Mouse (Mus musculus) neural tube, embryonic 14.5 days (tissue): Measurements from ENCODE around the gene Zfp558. TPM values are rescaled to one million over a fixed set of nuclear protein-coding genes. Genes with fewer than 3 reads are reported as not detected.
A peak's percentile ranks its signal among the peaks of the same experiment; 100 is the strongest.
"Not testable (repeated sequence)": the region's sequence is repeated elsewhere in the genome, so short reads cannot be mapped to it uniquely, and the experiment has no call there.

Source experiments
- ATAC-seq: fragments of 200-750 bp; cut with Nextera tagmentation; 2 replicates; pipeline ENCODE4 v1.8.0; 2017; ENCODE audit warnings: low read depth, mild to moderate bottlenecking, moderate TSS enrichment, moderate library complexity
- H3K27ac ChIP-seq: fragments of 300-500 bp; sonication (generic); 2 replicates; pipeline ENCODE4 v1.5.1; 2014; ENCODE audit warnings: low read depth, mild to moderate bottlenecking, control low read depth, low read length, moderate library complexity, mixed read lengths
- H3K27me3 ChIP-seq: fragments of 300-500 bp; sonication (generic); 2 replicates; pipeline ENCODE4 v1.6.1; 2014; ENCODE audit warnings: low read length; ENCODE audit not compliant: control insufficient read depth, insufficient read depth
- H3K36me3 ChIP-seq: fragments of 300-500 bp; sonication (generic); 2 replicates; pipeline ENCODE4 v1.6.1; 2014; ENCODE audit warnings: low read length, mixed read lengths; ENCODE audit not compliant: control insufficient read depth, insufficient read depth
- H3K4me1 ChIP-seq: fragments of 300-500 bp; sonication (generic); 2 replicates; pipeline ENCODE4 v1.6.1; 2014; ENCODE audit warnings: low read length; ENCODE audit not compliant: control insufficient read depth, insufficient read depth
- H3K4me2 ChIP-seq: fragments of 300-500 bp; sonication (generic); 2 replicates; pipeline ENCODE4 v1.6.1; 2014; ENCODE audit warnings: mild to moderate bottlenecking, low read depth, low read length, control low read depth
- H3K4me3 ChIP-seq: fragments of 300-500 bp; sonication (generic); 2 replicates; pipeline ENCODE4 v1.5.1; 2014; ENCODE audit warnings: low read depth, low read length, control low read depth, mixed read lengths
- H3K9ac ChIP-seq: fragments of 300-500 bp; sonication (generic); replicated peaks from 2 replicates; pipeline ENCODE4 v1.6.1; 2014; ENCODE audit warnings: low read depth, mild to moderate bottlenecking, control low read depth, low read length, mixed read lengths
- H3K9me3 ChIP-seq: fragments of 300-500 bp; sonication (generic); 2 replicates; pipeline ENCODE4 v1.6.1; 2016; ENCODE audit warnings: low read length; ENCODE audit not compliant: control insufficient read depth
- WGBS: fragments of 180-500 bp; shearing (Covaris S2); extraction: QIAGEN DNeasy Blood & Tissue Kit; methylation state at CpG from one replicate; pipeline ENCODE4 v1.1.7; 2014; 5-methylcytosine and 5-hydroxymethylcytosine counted together
- polyA plus RNA-seq: library from polyadenylated mRNA; unstranded; fragments of >200 nt; fragmentation: Nextera tagmentation; extraction: Ambion mirVana; gene quantifications from 2 replicates; pipeline ENCODE4 v1.2.1, GENCODE M21; 2014

The Zfp558 gene
- 44.0 and 46.2 TPM in 2 replicates for polyA plus RNA-seq

- Histone ChIP-seq H3K27me3 (no peaks in the 10 kb centered on the region), H3K27ac (no peak within 1 kb of the TSS), H3K4me2 (no peak within 1 kb of the TSS), H3K9ac (no peak within 1 kb of the TSS), H3K36me3 (no peaks in the 10 kb centered on the region), H3K4me1 (no peaks in the 10 kb centered on the region), H3K4me3 (no peak within 1 kb of the TSS), H3K9me3 (no peaks in the 10 kb centered on the region)
- 79% methylated on average over 3 of the region's 3 CpGs for WGBS
- no peak for ATAC-seq
These were observed at the start of gene Zfp558, which contains the start of gene Mbd3l1 for GRCm38 (mm10) chr9:18478168-18478567. Gene Zfp558 (minus strand): TSS chr9:18478268. Gene Mbd3l1 (plus strand): TSS chr9:18478359.

DNA sequence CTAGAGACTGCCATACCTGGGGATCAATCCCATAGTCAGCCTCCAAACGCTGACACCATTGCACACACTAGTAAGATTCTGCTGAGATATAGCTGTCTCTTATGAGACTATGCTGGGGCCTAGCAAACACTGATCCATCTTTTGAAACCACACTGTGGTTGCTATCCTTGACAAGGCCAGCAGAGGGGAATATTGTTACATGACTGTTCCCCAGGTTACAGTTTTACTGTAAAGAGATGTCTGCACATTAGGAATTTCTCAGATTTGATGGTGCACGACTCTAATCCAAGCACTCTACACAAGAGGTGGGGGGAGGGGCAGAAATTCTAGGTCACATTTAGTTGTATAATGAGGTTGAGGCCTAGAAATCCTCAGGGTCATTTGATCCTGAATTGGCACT is 30.0 kb upstream of the Zfp558 start:
- H3K9me3 ChIP-seq = no peaks in the 10 kb centered on the region

GRCm38 (mm10) chr9:18473324-18474128 is 4.5 kb downstream of the Zfp558 start:
- 5% methylated on average over 39 of the region's 39 CpGs for WGBS
- H3K27ac ChIP-seq = peak overlapping the region; percentile 91
- peak; percentile 99 for ATAC-seq
- H3K4me1 ChIP-seq = 0 out of 2 replicates have a peak, but pooled peaks cover 3% of the 10 kb centered on the region
- no peaks in the 10 kb centered on the region for H3K9me3 ChIP-seq
- peak overlapping the region; percentile 73 for H3K9ac ChIP-seq
- peak overlapping the region; percentile 81 for H3K4me2 ChIP-seq
- no peaks in the 10 kb centered on the region for H3K27me3 ChIP-seq
- peak overlapping the region; percentile 60 for H3K4me3 ChIP-seq
- H3K36me3 ChIP-seq = no peaks in the 10 kb centered on the region

More for the DNA sequence above, 30.0 kb upstream of the Zfp558 start:
- H3K27me3 ChIP-seq = no peaks in the 10 kb centered on the region
- no peak overlapping the region for H3K4me3 ChIP-seq
- H3K9ac ChIP-seq = no peak overlapping the region
- ATAC-seq = no peak
- no peak overlapping the region for H3K27ac ChIP-seq
- H3K36me3 ChIP-seq = no peaks in the 10 kb centered on the region
- WGBS = 48% methylated on average over 2 of the region's 2 CpGs
- no peak overlapping the region for H3K4me2 ChIP-seq
- no peaks in the 10 kb centered on the region for H3K4me1 ChIP-seq

- 91% methylated on average over 3 of the region's 3 CpGs for WGBS
- H3K27ac ChIP-seq = no peak overlapping the region
These were observed 10.1 kb downstream of the Zfp558 start for GRCm38 (mm10) chr9:18468005-18468404.

GRCm38 (mm10) chr9:18467350-18467749 is 10.7 kb downstream of the Zfp558 start:
- H3K4me1 ChIP-seq = no peaks in the 10 kb centered on the region
- no peak overlapping the region for H3K27ac ChIP-seq
- no peaks in the 10 kb centered on the region for H3K9me3 ChIP-seq
- no peaks in the 10 kb centered on the region for H3K27me3 ChIP-seq
- no peak overlapping the region for H3K4me3 ChIP-seq
- ATAC-seq = no peak
- no peak overlapping the region for H3K9ac ChIP-seq
- H3K4me2 ChIP-seq = no peak overlapping the region
- peaks cover 10% of the 10 kb centered on the region; the same call in 1 of the 2 replicates for H3K36me3 ChIP-seq
- WGBS = 30% methylated on average over 3 of the region's 3 CpGs

More at GRCm38 (mm10) chr9:18468005-18468404, 10.1 kb downstream of the Zfp558 start:
- Histone ChIP-seq H3K36me3 (peaks cover 10% of the 10 kb centered on the region; the same call in 1 of the 2 replicates), H3K27me3 (no peaks in the 10 kb centered on the region), H3K4me2 (no peak overlapping the region), H3K9me3 (no peaks in the 10 kb centered on the region), H3K9ac (no peak overlapping the region), H3K4me1 (0 out of 2 replicates have a peak, but pooled peaks cover 3% of the 10 kb centered on the region), H3K4me3 (no peak overlapping the region)
- no peak for ATAC-seq

DNA sequence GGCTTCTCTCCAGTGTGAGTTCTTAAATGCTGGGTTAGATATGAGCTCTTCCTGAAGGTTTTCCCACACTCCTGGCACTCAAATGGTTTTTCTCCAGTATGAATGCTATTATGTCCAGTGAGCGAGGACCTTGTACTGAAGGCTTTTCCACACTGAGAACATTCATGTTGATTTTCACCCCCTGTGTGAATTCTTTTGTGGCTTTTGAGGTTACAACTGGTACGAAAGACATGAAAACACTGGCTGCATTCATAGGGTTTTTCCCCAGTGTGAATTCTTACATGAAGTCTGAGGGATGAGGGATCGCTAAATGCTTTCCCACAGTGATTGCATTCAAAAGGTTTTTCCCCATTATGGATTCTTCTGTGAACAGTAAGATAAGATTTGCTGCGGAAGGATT is 21.5 kb downstream of the Zfp558 start:
- no peak for ATAC-seq
- 0 out of 2 replicates have a peak, but pooled peaks cover 3% of the 10 kb centered on the region for H3K9me3 ChIP-seq
- H3K4me3 ChIP-seq = no peak overlapping the region
- H3K9ac ChIP-seq = no peak overlapping the region
- peaks cover 34% of the 10 kb centered on the region for H3K36me3 ChIP-seq
- WGBS = 77% methylated on average over 4 of the region's 4 CpGs
- H3K27me3 ChIP-seq = no peaks in the 10 kb centered on the region
- no peak overlapping the region for H3K4me2 ChIP-seq
- no peak overlapping the region for H3K27ac ChIP-seq
- H3K4me1 ChIP-seq = no peaks in the 10 kb centered on the region

GRCm38 (mm10) chr9:18431687-18432086 is 46.4 kb downstream of the Zfp558 start:
- no peak overlapping the region for H3K27ac ChIP-seq
- no peak for ATAC-seq
- H3K27me3 ChIP-seq = no peaks in the 10 kb centered on the region

DNA sequence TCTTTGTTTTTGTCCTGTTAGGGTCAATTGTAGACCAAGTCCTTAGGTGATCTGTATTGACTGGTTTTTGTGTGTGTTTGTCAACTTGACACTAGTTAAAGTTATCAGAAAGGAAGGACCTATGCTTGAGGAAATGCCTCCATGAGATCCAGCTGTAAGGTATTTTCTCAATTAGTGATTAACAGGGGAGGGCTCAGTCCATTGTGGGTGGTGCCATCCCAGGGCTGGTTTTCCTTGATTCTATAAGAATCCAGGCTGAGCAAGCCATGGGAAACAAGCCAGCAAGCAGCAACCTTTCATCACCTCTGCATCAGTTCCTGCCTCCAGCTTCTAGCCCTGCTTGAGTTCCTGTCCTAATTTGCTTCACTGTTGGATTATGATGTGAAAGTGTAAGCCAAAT is 47.7 kb downstream of the Zfp558 start, which contains the start of gene Mbd3l2:
Mbd3l2 (plus strand) TSS at position 301 of the 400 bp plus-strand sequence.
- H3K9me3 ChIP-seq = no peaks in the 10 kb centered on the region
- H3K4me2 ChIP-seq = no peak within 1 kb of the TSS
- H3K27ac ChIP-seq = no peak within 1 kb of the TSS
- no peaks in the 10 kb centered on the region for H3K36me3 ChIP-seq
- H3K4me1 ChIP-seq = no peaks in the 10 kb centered on the region
- no peaks in the 10 kb centered on the region for H3K27me3 ChIP-seq
- ATAC-seq = no peak
- H3K4me3 ChIP-seq = no peak within 1 kb of the TSS
- no peak within 1 kb of the TSS for H3K9ac ChIP-seq

More at GRCm38 (mm10) chr9:18431687-18432086, 46.4 kb downstream of the Zfp558 start:
- Histone ChIP-seq H3K4me2 (no peak overlapping the region), H3K36me3 (no peaks in the 10 kb centered on the region), H3K9ac (no peak overlapping the region), H3K4me3 (no peak overlapping the region), H3K9me3 (no peaks in the 10 kb centered on the region), H3K4me1 (no peaks in the 10 kb centered on the region)
- WGBS = 88% methylated on average over 10 of the region's 10 CpGs

DNA sequence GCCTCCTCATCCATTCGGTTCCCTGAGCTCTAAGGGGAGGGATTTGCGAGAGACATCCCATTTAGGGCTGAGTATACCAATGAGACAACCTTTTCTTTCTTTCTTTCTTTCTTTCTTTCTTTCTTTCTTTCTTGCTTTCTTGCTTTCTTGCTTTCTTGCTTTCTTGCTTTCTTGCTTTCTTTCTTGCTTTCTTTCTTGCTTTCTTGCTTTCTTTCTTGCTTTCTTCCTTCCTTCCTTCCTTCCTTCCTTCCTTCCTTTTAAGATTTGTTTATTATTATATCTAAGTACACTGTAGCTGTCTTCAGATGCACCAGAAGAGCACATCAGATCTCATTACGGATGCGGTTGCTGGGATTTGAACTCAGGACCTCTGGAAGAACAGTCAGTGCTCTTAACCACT is 65.7 kb downstream of the Zfp558 start:
- H3K4me1 ChIP-seq, H3K4me2 ChIP-seq, H3K27me3 ChIP-seq, H3K27ac ChIP-seq, H3K9ac ChIP-seq, H3K4me3 ChIP-seq, H3K36me3 ChIP-seq, ATAC-seq, H3K9me3 ChIP-seq: not testable (repeated sequence)
- 89% methylated on average over 4 of the region's 4 CpGs for WGBS
